Mouse (Mus musculus): ENCODE measurements at regions not wholly inside any gene's neighbourhood (a gene's known extent, or its start where the extent isn't known, plus 50 kb on each side); places are given as distances from the start of the nearest gene placed in this dataset.

DNA sequence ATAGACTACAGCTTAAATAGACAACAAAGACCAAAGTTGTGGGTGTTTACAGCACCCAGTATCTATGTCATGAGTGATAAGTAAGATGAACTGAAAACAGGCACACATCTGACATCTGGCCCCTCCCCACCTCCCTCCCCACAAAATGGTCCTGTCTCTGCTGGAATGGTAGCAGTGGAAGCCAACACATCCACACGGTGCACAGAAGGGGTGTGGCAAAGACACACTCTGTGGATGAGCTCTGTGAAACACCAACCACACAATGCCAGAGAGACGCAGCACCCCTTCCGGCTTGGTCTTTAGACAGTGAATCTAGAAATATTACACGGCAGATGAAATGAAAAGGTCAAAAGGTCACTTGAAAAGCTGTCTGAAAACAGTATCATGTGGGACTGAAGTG lies 85.6 kb downstream of the Fgf18 start:
- H3K9ac ChIP-seq (replicated peaks; ENCODE audit: low read depth, low read length), result no peak overlapping the region
- H3K36me3 ChIP-seq (ENCODE audit: control insufficient read depth, insufficient read depth), result no peaks in the 10 kb centered on the region
- no peak overlapping the region for H3K4me2 ChIP-seq (ENCODE audit: low read length)
- no peaks in the 10 kb centered on the region for H3K4me1 ChIP-seq (replicated peaks; ENCODE audit: control insufficient read depth, insufficient read depth, low read length)
- H3K27me3 ChIP-seq (replicated peaks; ENCODE audit: control insufficient read depth, insufficient read depth, low read length), result no peaks in the 10 kb centered on the region
- no peak for ATAC-seq
- no peak overlapping the region for H3K4me3 ChIP-seq (replicated peaks; ENCODE audit: low read length)
- no peak overlapping the region for H3K27ac ChIP-seq (ENCODE audit: low read length)
- WGBS, result 84% methylated on average over 4 of the region's 4 CpGs
- H3K9me3 ChIP-seq (ENCODE audit: control insufficient read depth, low read length), result no peaks in the 10 kb centered on the region

- Histone ChIP-seq H3K4me2 (ENCODE audit: low read length) (no peak overlapping the region), H3K27ac (ENCODE audit: low read length) (no peak overlapping the region), H3K27me3 (replicated peaks; ENCODE audit: control insufficient read depth, insufficient read depth, low read length) (no peaks in the 10 kb centered on the region), H3K36me3 (ENCODE audit: control insufficient read depth, insufficient read depth) (no peaks in the 10 kb centered on the region), H3K9ac (replicated peaks; ENCODE audit: low read depth, low read length) (no peak overlapping the region), H3K4me3 (replicated peaks; ENCODE audit: low read length) (no peak overlapping the region), H3K9me3 (ENCODE audit: control insufficient read depth, low read length) (no peaks in the 10 kb centered on the region), H3K4me1 (replicated peaks; ENCODE audit: control insufficient read depth, insufficient read depth, low read length) (no peaks in the 10 kb centered on the region)
- ATAC-seq, result no peak
- 70% methylated on average over 3 of the region's 3 CpGs for WGBS
Observed at GRCm38 (mm10) chr11:33060352-33060751, 86.8 kb downstream of the Fgf18 start.

DNA sequence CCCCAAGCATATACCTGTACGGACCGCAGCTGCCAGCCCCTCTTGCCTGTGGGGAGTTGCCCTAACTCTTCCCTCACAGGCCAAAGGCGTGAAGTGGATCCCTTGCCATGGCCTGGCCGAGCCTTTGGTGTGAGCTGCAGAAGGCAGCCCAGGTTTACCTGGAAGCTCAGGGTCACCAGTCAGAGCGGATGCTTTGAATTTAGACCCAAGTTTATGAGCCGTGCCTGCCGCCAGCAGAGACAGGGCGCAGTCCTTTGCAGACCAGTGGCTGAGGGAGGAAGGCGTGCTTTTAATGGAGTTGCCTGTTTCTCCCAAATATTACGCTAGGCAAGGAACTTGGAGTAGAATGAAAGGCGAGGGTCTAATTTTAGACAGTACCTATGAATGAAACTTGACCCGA lies 97.0 kb downstream of the Fgf18 start:
- ATAC-seq, result no peak
- no peaks in the 10 kb centered on the region for H3K36me3 ChIP-seq (ENCODE audit: control insufficient read depth, insufficient read depth)
- no peak overlapping the region for H3K27ac ChIP-seq (ENCODE audit: low read length)
- H3K27me3 ChIP-seq (replicated peaks; ENCODE audit: control insufficient read depth, insufficient read depth, low read length), result no peaks in the 10 kb centered on the region
- no peak overlapping the region for H3K4me3 ChIP-seq (replicated peaks; ENCODE audit: low read length)
- no peak overlapping the region for H3K4me2 ChIP-seq (ENCODE audit: low read length)
- H3K4me1 ChIP-seq (replicated peaks; ENCODE audit: control insufficient read depth, insufficient read depth, low read length), result no peaks in the 10 kb centered on the region
- H3K9ac ChIP-seq (replicated peaks; ENCODE audit: low read depth, low read length), result no peak overlapping the region
- H3K9me3 ChIP-seq (ENCODE audit: control insufficient read depth, low read length), result no peaks in the 10 kb centered on the region
- WGBS, result 90% methylated on average over 12 of the region's 12 CpGs

DNA sequence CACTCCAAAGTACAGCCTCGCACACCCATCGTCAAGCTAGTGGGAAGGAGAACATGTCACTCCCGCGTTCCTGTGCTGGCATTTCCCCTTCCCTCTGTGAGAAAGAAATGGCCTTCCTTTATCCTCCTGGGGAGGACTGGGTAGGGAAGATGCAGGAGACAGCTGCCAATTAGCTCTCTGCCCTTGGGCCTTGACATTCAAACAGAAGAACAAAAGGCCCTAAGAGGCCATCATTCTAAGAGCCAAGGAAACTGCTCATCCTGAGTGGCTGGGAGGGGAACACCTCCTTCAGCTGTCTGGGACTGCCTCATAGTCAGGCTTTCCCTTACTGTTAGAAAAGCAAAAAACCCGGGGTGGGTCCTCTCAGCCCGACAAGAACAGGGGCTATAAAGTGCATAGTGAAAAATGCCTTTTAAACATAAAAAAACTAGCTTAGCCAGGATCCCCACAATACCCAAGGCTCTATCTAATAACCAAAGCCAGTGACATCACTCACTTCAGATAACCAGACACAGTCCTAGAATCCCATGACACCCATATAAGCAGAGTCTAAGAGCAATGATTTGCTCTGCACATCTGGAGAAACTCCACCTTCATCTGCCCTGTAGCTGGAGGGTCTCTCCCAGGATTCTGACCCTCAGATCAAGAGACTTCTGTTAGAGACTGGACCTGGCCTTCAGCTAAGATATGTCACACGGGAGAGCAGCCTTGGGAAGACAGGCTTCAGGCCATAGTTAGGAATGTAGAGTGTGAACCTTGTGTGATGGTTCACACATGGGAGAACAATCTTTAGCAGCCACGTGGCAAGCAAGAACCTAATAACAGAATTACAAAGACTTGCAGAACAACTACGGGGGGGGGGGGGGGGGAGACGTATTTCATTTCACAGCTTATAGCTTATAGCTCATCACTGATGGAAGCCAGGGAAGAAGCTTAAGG lies 107.1 kb downstream of the Fgf18 start:
- H3K27me3 ChIP-seq (replicated peaks; ENCODE audit: control insufficient read depth, insufficient read depth, low read length), result no peaks in the 10 kb centered on the region

DNA sequence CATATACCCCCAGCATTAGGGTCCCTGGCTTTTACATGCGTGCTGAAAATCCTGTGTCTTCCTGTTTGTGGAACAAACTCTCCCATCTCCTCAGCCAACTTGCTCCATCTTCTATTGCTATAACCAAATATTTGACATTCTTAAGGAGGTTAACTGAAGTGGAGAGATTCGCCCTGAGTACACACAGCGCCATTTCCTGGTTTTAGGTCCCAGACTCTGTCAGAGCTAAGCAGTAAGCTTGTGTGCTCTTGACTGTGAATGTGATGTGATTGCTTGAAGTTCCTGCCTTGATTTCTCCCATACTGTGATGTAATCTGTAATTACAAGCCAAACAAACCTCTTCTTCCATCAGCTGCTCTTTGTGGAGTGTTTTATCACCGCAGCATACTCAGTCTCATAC lies 110.8 kb downstream of the Fgf18 start:
- no peaks in the 10 kb centered on the region for H3K9me3 ChIP-seq (ENCODE audit: control insufficient read depth, low read length)
- no peak overlapping the region for H3K4me2 ChIP-seq (ENCODE audit: low read length)
- H3K9ac ChIP-seq (replicated peaks; ENCODE audit: low read depth, low read length), result no peak overlapping the region
- no peaks in the 10 kb centered on the region for H3K4me1 ChIP-seq (replicated peaks; ENCODE audit: control insufficient read depth, insufficient read depth, low read length)
- no peaks in the 10 kb centered on the region for H3K27me3 ChIP-seq (replicated peaks; ENCODE audit: control insufficient read depth, insufficient read depth, low read length)
- ATAC-seq, result no peak
- no peak overlapping the region for H3K27ac ChIP-seq (ENCODE audit: low read length)
- WGBS, result 92% methylated on average over 4 of the region's 4 CpGs
- no peaks in the 10 kb centered on the region for H3K36me3 ChIP-seq (ENCODE audit: control insufficient read depth, insufficient read depth)
- H3K4me3 ChIP-seq (replicated peaks; ENCODE audit: low read length), result no peak overlapping the region

More for the DNA sequence above, 107.1 kb downstream of the Fgf18 start:
- Histone ChIP-seq H3K9me3 (ENCODE audit: control insufficient read depth, low read length) (no peaks in the 10 kb centered on the region), H3K4me1 (replicated peaks; ENCODE audit: control insufficient read depth, insufficient read depth, low read length) (no peaks in the 10 kb centered on the region), H3K36me3 (ENCODE audit: control insufficient read depth, insufficient read depth) (no peaks in the 10 kb centered on the region), H3K27ac (ENCODE audit: low read length) (no peak overlapping the region), H3K9ac (replicated peaks; ENCODE audit: low read depth, low read length) (no peak overlapping the region), H3K4me2 (ENCODE audit: low read length) (no peak overlapping the region), H3K4me3 (replicated peaks; ENCODE audit: low read length) (no peak overlapping the region)
- WGBS, result 81% methylated on average over 10 of the region's 10 CpGs
- no peak for ATAC-seq

DNA sequence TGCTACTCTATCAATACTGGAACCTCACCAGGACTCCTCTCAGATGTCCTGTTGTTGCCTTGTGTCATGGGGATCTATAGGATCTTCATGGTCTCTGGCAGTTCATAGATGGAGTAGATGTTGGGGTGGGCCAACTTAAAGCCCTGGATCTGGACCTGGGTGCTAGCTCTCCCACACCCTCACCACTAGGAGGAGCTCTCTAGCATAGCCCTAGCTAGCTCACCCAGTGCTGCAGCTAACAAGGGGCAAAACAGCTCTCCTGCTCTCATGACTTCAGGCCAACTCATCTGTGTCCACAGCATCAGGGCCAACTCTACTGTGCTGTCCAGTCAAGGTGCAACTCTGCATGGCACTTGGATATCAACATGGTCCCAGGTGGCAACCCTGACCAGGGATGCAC lies 118.3 kb downstream of the Fgf18 start:
- Histone ChIP-seq H3K27ac (ENCODE audit: low read length) (no peak overlapping the region), H3K9ac (replicated peaks; ENCODE audit: low read depth, low read length) (no peak overlapping the region), H3K4me3 (replicated peaks; ENCODE audit: low read length) (no peak overlapping the region), H3K4me2 (ENCODE audit: low read length) (no peak overlapping the region), H3K27me3 (replicated peaks; ENCODE audit: control insufficient read depth, insufficient read depth, low read length) (no peaks in the 10 kb centered on the region), H3K9me3 (ENCODE audit: control insufficient read depth, low read length) (no peaks in the 10 kb centered on the region), H3K36me3 (ENCODE audit: control insufficient read depth, insufficient read depth) (no peaks in the 10 kb centered on the region), H3K4me1 (replicated peaks; ENCODE audit: control insufficient read depth, insufficient read depth, low read length) (no peaks in the 10 kb centered on the region)
- no peak for ATAC-seq

DNA sequence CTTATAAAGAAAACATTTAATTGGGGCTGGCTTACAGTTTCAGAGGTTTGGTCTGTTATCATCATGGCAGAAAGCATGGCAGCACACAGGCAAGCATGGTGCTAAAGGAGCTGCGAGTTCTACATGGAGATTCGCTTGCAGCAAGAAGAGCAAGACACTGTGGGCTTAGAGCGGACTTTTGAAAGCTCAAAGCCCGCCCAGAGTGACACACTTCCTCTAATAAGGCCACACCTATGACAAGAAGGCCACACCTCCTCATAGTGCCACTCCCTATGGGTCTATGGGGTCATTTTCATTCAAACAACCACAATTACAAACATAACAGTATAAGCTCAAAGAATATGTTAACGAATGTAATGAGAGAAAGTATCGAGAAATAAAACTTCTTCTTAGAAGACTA lies 120.1 kb downstream of the Fgf18 start:
- 93% methylated on average over 6 of the region's 6 CpGs for WGBS
- no peak for ATAC-seq
- H3K27me3 ChIP-seq (replicated peaks; ENCODE audit: control insufficient read depth, insufficient read depth, low read length), result no peaks in the 10 kb centered on the region
- H3K9me3 ChIP-seq (ENCODE audit: control insufficient read depth, low read length), result no peaks in the 10 kb centered on the region
- no peak overlapping the region for H3K9ac ChIP-seq (replicated peaks; ENCODE audit: low read depth, low read length)
- H3K4me3 ChIP-seq (replicated peaks; ENCODE audit: low read length), result no peak overlapping the region
- no peaks in the 10 kb centered on the region for H3K4me1 ChIP-seq (replicated peaks; ENCODE audit: control insufficient read depth, insufficient read depth, low read length)
- no peaks in the 10 kb centered on the region for H3K36me3 ChIP-seq (ENCODE audit: control insufficient read depth, insufficient read depth)
- H3K4me2 ChIP-seq (ENCODE audit: low read length), result no peak overlapping the region
- H3K27ac ChIP-seq (ENCODE audit: low read length), result no peak overlapping the region

GRCm38 (mm10) chr11:33013229-33014185 lies 133.7 kb downstream of the Fgf18 start:
- Histone ChIP-seq H3K36me3 (ENCODE audit: control insufficient read depth, insufficient read depth) (no peaks in the 10 kb centered on the region), H3K4me2 (ENCODE audit: low read length) (no peak overlapping the region), H3K27me3 (replicated peaks; ENCODE audit: control insufficient read depth, insufficient read depth, low read length) (no peaks in the 10 kb centered on the region), H3K27ac (ENCODE audit: low read length) (no peak overlapping the region), H3K9ac (replicated peaks; ENCODE audit: low read depth, low read length) (no peak overlapping the region), H3K4me3 (replicated peaks; ENCODE audit: low read length) (no peak overlapping the region), H3K9me3 (ENCODE audit: control insufficient read depth, low read length) (no peaks in the 10 kb centered on the region), H3K4me1 (replicated peaks; ENCODE audit: control insufficient read depth, insufficient read depth, low read length) (no peaks in the 10 kb centered on the region)
- 76% methylated on average over 17 of the region's 17 CpGs for whole genome bisulfite sequencing
- ATAC-seq, result no peak

DNA sequence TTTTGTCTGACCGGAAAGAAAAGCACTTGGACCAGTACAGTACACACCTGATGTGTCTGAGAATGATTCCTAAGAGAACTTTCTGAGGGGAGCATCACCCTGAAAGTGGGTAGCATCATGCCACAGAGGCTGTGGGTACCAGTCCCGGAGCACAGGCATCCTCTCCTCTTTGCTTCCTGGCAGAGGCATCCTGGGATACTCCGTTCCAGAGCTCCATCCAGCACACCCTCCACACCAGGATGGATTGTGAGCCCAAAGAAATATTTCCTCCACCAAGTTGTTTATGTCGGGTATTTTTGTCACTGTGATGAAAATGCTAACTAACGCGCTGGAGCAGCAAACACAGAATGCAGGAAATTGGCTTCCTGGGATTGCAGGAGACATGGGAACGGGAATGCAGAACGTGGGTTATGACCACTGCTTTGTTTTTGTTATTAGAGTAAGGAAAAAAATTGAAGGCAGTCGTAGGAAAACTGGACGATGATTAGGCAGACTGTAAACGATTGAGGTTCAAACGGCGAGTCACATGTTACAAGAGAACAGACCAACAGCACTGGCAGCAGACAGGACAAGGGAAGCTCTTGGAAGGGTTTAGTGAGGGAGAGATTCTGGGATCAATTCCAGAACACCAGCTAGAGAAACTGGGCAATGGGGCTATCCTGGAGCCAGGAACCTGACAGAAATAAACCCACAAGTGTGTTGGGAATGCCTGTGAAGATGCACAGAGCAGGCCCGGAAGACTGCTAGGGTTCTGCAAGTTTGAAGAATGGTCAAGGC lies 134.6 kb downstream of the Fgf18 start:
- no peak for ATAC-seq
- Histone ChIP-seq H3K4me1 (replicated peaks; ENCODE audit: control insufficient read depth, insufficient read depth, low read length) (no peaks in the 10 kb centered on the region), H3K4me2 (ENCODE audit: low read length) (no peak overlapping the region), H3K4me3 (replicated peaks; ENCODE audit: low read length) (no peak overlapping the region), H3K9ac (replicated peaks; ENCODE audit: low read depth, low read length) (no peak overlapping the region), H3K36me3 (ENCODE audit: control insufficient read depth, insufficient read depth) (no peaks in the 10 kb centered on the region), H3K27me3 (replicated peaks; ENCODE audit: control insufficient read depth, insufficient read depth, low read length) (no peaks in the 10 kb centered on the region), H3K9me3 (ENCODE audit: control insufficient read depth, low read length) (no peaks in the 10 kb centered on the region), H3K27ac (ENCODE audit: low read length) (no peak overlapping the region)
- 71% methylated on average over 14 of the region's 14 CpGs for WGBS

All from forebrain, embryonic 16.5 days (tissue).